Mouse (Mus musculus): ENCODE measurements around the gene Arhgef10l. TPM values are rescaled to one million over a fixed set of nuclear protein-coding genes. Genes with fewer than 3 reads are reported as not detected.
A peak's percentile ranks its signal among the peaks of the same experiment; 100 is the strongest.

Gene Arhgef10l
- polyA plus RNA-seq, 1 experiment from 2014 or later: 13.8 TPM

DNA sequence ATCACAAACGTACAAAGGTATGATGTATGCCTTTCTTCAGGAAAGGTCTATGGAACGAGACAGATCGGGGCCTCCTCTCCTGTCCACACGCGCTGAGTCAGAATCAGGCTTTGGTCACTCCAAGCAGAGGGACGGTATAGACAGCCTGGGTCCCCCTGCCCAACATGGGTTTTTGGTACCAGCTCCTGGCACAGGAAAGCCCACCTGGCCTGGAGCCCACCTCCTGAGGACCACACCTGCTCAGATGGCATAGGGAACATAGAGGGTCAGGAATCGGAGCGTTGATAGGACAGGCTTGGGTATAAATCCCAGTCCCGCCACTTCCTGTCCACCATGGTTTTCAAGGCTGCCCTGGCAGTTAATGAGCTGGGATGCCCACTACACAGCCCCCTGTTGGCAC, 145.1 kb downstream of the Arhgef10l start:
- Histone ChIP-seq H3K4me2 (replicated peaks; ENCODE audit: low read depth, low read length) (no peak overlapping the region), H3K4me3 (ENCODE audit: low read depth, low read length) (no peak overlapping the region), H3K27ac (ENCODE audit: low read depth, low read length) (no peak overlapping the region), H3K9ac (ENCODE audit: low read depth, low read length) (no peak overlapping the region), H3K4me1 (replicated peaks; ENCODE audit: control insufficient read depth, insufficient read depth, low read length) (no peaks in the 10 kb centered on the region), H3K9me3 (ENCODE audit: control insufficient read depth, low read length) (no peaks in the 10 kb centered on the region), H3K27me3 (ENCODE audit: control insufficient read depth, insufficient read depth, low read length) (no peaks in the 10 kb centered on the region), H3K36me3 (ENCODE audit: control insufficient read depth, insufficient read depth, low read length) (peaks cover 3% of the 10 kb centered on the region; the same call in 1 of the 2 replicates)
- DNase-seq (ENCODE audit: low spot score): no peak
- ATAC-seq (ENCODE audit: low FRiP score): no peak
- 95% methylated on average over 9 of the region's 9 CpGs for WGBS

DNA sequence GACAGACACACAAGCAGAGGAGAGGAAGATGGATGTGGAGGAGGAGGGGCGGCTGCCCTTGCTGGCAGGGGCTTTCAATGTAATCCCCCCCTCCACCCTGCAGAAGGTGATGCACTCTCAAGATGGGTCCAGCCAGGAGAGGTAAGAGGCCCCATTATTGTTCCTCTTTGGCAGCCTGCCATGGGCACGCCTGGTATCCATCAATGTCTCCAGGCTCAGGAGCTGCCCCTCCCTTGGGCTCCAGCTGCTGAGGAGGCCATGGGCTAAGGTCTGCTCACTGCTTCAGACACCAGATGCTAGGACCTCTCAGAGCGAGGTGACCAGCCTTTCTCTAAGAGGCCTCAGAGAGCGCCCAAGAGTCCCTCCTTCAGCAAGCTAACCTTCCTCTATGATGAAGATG, 152.0 kb downstream of the Arhgef10l start:
- H3K9ac ChIP-seq (ENCODE audit: low read depth, low read length): no peak overlapping the region
- no peak overlapping the region for H3K4me2 ChIP-seq (replicated peaks; ENCODE audit: low read depth, low read length)
- no peaks in the 10 kb centered on the region for H3K9me3 ChIP-seq (ENCODE audit: control insufficient read depth, low read length)
- H3K27ac ChIP-seq (ENCODE audit: low read depth, low read length): no peak overlapping the region
- no peaks in the 10 kb centered on the region for H3K27me3 ChIP-seq (ENCODE audit: control insufficient read depth, insufficient read depth, low read length)
- H3K4me1 ChIP-seq (replicated peaks; ENCODE audit: control insufficient read depth, insufficient read depth, low read length): no peaks in the 10 kb centered on the region
- 90% methylated on average over 4 of the region's 4 CpGs for WGBS
- H3K4me3 ChIP-seq (ENCODE audit: low read depth, low read length): no peak overlapping the region
- ATAC-seq (ENCODE audit: low FRiP score): no peak
- peaks cover 14% of the 10 kb centered on the region; the same call in 1 of the 2 replicates for H3K36me3 ChIP-seq (ENCODE audit: control insufficient read depth, insufficient read depth, low read length)
- no peak for DNase-seq (ENCODE audit: low spot score)

DNA sequence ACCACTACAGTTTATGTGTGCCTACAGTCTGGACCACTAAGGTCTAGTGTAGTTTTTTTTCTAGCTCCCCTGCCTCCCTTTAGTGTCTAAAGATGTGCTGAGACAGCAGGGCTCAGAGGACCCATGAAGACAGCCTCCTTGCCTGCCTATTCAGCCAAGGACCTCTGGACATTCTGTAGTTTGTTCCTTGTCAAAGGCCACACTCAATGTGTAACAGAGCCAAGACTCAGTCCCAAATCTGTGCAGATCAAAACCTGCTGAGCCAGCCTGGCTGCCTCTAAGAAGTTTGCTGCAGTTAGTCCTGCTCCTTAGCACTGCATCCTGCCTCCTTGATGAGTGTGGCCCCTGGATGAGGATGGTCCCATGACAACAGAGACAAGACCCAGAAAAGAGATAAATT, 156.0 kb downstream of the Arhgef10l start:
- ATAC-seq (ENCODE audit: low FRiP score) (no peak), DNase-seq (ENCODE audit: low spot score) (no peak)
- Histone ChIP-seq H3K36me3 (ENCODE audit: control insufficient read depth, insufficient read depth, low read length) (peaks cover 4% of the 10 kb centered on the region; the same call in 1 of the 2 replicates), H3K9ac (ENCODE audit: low read depth, low read length) (no peak overlapping the region), H3K27ac (ENCODE audit: low read depth, low read length) (no peak overlapping the region), H3K9me3 (ENCODE audit: control insufficient read depth, low read length) (no peaks in the 10 kb centered on the region), H3K4me2 (replicated peaks; ENCODE audit: low read depth, low read length) (no peak overlapping the region), H3K4me3 (ENCODE audit: low read depth, low read length) (no peak overlapping the region), H3K27me3 (ENCODE audit: control insufficient read depth, insufficient read depth, low read length) (no peaks in the 10 kb centered on the region), H3K4me1 (replicated peaks; ENCODE audit: control insufficient read depth, insufficient read depth, low read length) (0 out of 2 replicates have a peak, but pooled peaks cover 3% of the 10 kb centered on the region)

DNA sequence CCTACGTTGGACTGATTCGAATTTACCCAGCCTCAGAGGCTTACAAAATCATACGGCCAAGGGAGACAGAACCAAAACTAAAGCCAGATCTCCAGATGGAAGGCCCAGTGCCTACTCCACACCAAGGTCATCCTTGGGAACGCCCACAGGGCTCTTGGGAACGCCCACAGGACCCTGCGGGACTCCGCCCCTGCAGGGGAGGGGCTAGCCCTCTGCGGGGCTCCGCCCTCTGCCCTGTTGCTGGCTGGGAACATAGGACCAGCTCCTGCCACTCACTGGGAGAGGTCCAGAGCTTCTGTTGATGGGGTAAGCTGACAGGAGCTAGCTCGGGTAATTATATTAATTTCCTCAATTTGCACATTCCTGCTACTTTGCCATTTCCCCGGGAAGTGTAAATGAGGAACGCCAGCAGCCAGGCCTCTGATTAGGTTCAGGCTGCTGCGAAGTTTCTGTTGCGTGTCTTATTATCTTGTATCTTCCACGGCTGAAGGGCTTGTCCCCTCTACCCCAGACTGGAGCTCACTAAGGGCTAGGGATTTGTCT, 158.6 kb downstream of the Arhgef10l start:
- no peaks in the 10 kb centered on the region for H3K27me3 ChIP-seq (ENCODE audit: control insufficient read depth, insufficient read depth, low read length)
- no peaks in the 10 kb centered on the region for H3K36me3 ChIP-seq (ENCODE audit: control insufficient read depth, insufficient read depth, low read length)
- 0 out of 2 replicates have a peak, but pooled peaks cover 3% of the 10 kb centered on the region for H3K4me1 ChIP-seq (replicated peaks; ENCODE audit: control insufficient read depth, insufficient read depth, low read length)
- no peak overlapping the region for H3K9ac ChIP-seq (ENCODE audit: low read depth, low read length)
- DNase-seq (ENCODE audit: low spot score) (peak; percentile 40), ATAC-seq (ENCODE audit: low FRiP score) (no peak)
- no peak overlapping the region for H3K4me2 ChIP-seq (replicated peaks; ENCODE audit: low read depth, low read length)
- no peak overlapping the region for H3K4me3 ChIP-seq (ENCODE audit: low read depth, low read length)
- no peak overlapping the region for H3K27ac ChIP-seq (ENCODE audit: low read depth, low read length)
- 45% methylated on average over 15 of the region's 15 CpGs for WGBS
- no peaks in the 10 kb centered on the region for H3K9me3 ChIP-seq (ENCODE audit: control insufficient read depth, low read length)

DNA sequence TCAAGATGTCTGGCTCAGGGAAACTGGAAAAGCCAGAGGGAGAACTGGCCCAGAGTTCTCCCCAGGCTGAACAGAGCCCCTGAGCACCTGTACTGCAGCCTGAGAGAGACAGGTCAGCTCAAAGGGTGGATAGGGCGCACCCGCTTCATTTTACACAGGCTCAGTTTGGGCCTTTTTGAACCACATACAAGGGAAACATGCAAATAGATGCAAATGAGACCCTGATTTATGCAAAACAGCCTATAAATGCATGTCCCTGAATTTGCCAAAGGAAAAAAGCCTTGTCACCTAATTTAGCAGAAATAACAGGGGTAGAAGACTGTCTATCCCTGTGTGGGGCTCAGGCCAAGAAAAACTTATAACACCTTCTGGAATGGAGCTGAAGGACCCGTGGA, 160.2 kb downstream of the Arhgef10l start:
- no peak for ATAC-seq (ENCODE audit: low FRiP score)
- H3K27ac ChIP-seq (ENCODE audit: low read depth, low read length): no peak overlapping the region

DNA sequence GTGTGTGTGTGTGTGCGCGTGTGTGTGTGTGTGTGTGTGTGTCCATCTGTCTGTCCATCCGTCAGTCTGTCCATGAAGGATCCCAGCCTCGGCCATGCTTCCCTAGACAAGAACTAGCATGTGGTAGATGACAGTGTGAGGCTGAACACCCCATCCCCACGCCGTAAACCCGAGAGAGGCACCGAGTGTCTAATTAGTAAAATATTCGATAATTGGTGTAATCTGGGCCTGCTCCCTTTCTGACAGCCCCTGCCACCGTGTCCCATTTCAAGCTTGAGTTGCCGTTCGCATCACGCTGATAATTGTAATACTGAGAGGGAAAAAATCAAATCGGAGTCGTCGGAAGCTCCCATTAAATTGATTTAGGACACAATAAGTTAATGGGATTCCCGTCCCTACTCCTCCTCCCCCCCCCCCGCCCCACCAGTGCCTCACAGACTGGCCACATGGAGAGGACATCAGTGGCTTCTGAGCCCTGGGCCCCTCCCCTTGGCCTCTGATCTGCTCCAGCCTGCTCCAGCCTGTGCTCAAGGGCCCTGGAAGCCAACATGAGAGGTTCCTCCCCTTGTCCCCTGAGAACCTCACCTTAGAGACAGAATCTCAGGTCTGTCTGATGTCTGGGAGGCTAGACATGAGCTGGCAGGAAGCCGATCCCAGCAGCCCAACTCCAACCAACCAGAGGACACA, 160.7 kb downstream of the Arhgef10l start:
- Histone ChIP-seq H3K4me2 (replicated peaks; ENCODE audit: low read depth, low read length) (no peak overlapping the region), H3K27me3 (ENCODE audit: control insufficient read depth, insufficient read depth, low read length) (no peaks in the 10 kb centered on the region), H3K9ac (ENCODE audit: low read depth, low read length) (no peak overlapping the region), H3K4me1 (replicated peaks; ENCODE audit: control insufficient read depth, insufficient read depth, low read length) (0 out of 2 replicates have a peak, but pooled peaks cover 3% of the 10 kb centered on the region), H3K36me3 (ENCODE audit: control insufficient read depth, insufficient read depth, low read length) (no peaks in the 10 kb centered on the region), H3K9me3 (ENCODE audit: control insufficient read depth, low read length) (no peaks in the 10 kb centered on the region), H3K4me3 (ENCODE audit: low read depth, low read length) (no peak overlapping the region), H3K27ac (ENCODE audit: low read depth, low read length) (no peak overlapping the region)
- 67% methylated on average over 16 of the region's 19 CpGs for WGBS
- no peak for DNase-seq (ENCODE audit: low spot score)
- no peak for ATAC-seq (ENCODE audit: low FRiP score)

More for the DNA sequence above, 160.2 kb downstream of the Arhgef10l start:
- Histone ChIP-seq H3K36me3 (ENCODE audit: control insufficient read depth, insufficient read depth, low read length) (no peaks in the 10 kb centered on the region), H3K9ac (ENCODE audit: low read depth, low read length) (no peak overlapping the region), H3K4me2 (replicated peaks; ENCODE audit: low read depth, low read length) (no peak overlapping the region), H3K27me3 (ENCODE audit: control insufficient read depth, insufficient read depth, low read length) (no peaks in the 10 kb centered on the region), H3K4me1 (replicated peaks; ENCODE audit: control insufficient read depth, insufficient read depth, low read length) (0 out of 2 replicates have a peak, but pooled peaks cover 3% of the 10 kb centered on the region), H3K9me3 (ENCODE audit: control insufficient read depth, low read length) (no peaks in the 10 kb centered on the region), H3K4me3 (ENCODE audit: low read depth, low read length) (no peak overlapping the region)
- DNase-seq (ENCODE audit: low spot score): no peak
- WGBS: 77% methylated on average over 3 of the region's 3 CpGs

DNA sequence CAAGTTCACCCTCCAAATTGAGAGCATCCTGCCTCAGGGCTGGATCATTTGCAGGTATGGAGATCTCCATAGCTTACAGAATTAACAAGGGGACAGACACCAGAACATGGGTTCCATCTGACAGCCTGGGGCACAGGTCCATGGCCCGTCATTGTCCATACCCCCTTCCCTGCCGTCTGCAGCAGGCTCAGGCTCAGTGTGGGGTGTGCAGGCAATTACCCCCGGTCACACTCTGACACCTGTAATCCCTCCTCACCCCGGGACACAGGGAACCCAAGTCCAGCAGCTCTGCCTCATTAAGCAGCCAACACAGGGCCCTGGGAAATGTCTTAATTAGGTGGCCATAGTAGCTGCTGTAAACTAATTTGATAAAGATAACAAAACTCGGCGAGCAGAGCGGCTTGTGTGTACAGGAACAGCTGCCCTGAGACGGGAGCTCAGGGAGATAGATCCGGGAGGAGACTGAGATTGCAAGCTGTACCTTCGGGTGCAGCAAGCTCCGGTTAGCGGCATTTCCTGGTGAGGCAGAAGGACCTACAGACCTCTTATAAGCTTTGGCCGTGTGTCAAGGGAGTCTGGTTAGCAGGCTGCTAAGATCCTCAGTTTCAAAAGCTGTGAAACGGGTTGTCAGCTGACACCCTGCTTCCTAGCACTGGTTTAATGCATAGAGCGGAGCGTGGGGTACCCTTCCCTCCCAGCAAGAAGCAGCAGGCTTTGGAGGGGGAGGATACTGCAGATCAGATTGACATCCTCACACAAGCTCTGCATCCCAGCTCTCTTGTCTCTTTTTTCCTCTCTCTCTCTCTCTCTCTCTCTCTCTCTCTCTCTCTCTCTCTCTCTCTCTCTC, 161.5 kb downstream of the Arhgef10l start:
- Histone ChIP-seq H3K27me3 (ENCODE audit: control insufficient read depth, insufficient read depth, low read length) (no peaks in the 10 kb centered on the region), H3K9me3 (ENCODE audit: control insufficient read depth, low read length) (no peaks in the 10 kb centered on the region), H3K36me3 (ENCODE audit: control insufficient read depth, insufficient read depth, low read length) (no peaks in the 10 kb centered on the region), H3K9ac (ENCODE audit: low read depth, low read length) (no peak overlapping the region), H3K4me2 (replicated peaks; ENCODE audit: low read depth, low read length) (no peak overlapping the region), H3K4me1 (replicated peaks; ENCODE audit: control insufficient read depth, insufficient read depth, low read length) (0 out of 2 replicates have a peak, but pooled peaks cover 3% of the 10 kb centered on the region), H3K27ac (ENCODE audit: low read depth, low read length) (no peak overlapping the region), H3K4me3 (ENCODE audit: low read depth, low read length) (no peak overlapping the region)
- DNase-seq (ENCODE audit: low spot score): no peak
- no peak for ATAC-seq (ENCODE audit: low FRiP score)
- WGBS: 50% methylated on average over 16 of the region's 16 CpGs

DNA sequence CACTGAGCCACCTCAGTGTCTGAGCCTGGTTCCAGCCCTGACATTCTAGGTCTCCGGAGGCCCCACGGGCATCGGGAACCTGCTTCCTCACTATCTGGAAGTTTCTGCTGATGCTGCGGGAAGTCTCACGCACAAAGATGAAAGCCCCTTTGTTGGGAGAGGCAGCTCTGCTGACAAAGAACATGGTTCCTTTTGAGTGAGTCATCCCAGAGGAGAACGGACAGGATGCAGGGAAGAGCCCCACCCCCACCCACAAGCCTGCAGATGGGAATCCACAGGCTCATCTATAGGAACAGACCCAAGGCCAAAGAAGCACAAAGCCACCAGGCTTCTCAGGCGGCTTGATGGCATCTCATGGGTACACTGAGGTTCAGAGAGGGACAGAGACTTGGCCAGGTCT, 165.0 kb downstream of the Arhgef10l start:
- Histone ChIP-seq H3K36me3 (ENCODE audit: control insufficient read depth, insufficient read depth, low read length) (no peaks in the 10 kb centered on the region), H3K27ac (ENCODE audit: low read depth, low read length) (no peak overlapping the region), H3K4me3 (ENCODE audit: low read depth, low read length) (no peak overlapping the region), H3K27me3 (ENCODE audit: control insufficient read depth, insufficient read depth, low read length) (no peaks in the 10 kb centered on the region), H3K4me1 (replicated peaks; ENCODE audit: control insufficient read depth, insufficient read depth, low read length) (peaks cover 3% of the 10 kb centered on the region; the same call in 1 of the 2 replicates), H3K9ac (ENCODE audit: low read depth, low read length) (no peak overlapping the region), H3K9me3 (ENCODE audit: control insufficient read depth, low read length) (no peaks in the 10 kb centered on the region), H3K4me2 (replicated peaks; ENCODE audit: low read depth, low read length) (no peak overlapping the region)
- DNase-seq (ENCODE audit: low spot score): no peak
- WGBS: 53% methylated on average over 7 of the region's 7 CpGs
- ATAC-seq (ENCODE audit: low FRiP score): no peak

Data from hindbrain, embryonic 11.5 days (tissue).